ENCODE assay signal across 20 mouse cellular contexts in the genomic region with DNA sequence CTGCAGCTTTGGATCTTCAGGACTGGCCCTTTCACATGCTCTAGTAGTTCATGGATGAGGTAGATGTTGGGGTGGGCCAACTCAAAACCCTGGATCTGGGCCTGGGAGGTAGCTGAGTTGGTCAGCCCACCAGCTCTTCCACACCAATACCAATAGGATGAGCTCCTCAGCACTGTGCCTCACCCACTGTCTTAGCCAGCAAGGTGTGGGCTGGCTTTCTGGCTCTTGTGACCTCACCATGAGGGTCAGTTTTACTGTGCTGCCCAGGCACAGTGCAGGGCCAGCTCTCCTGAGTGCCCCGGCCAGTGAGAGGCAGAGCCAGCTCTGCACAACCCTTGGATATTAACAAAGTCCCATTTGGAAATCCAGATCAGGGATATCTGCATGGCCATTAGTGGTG. TPM values are rescaled to one million over a fixed set of nuclear protein-coding genes. Genes with fewer than 3 reads are reported as not detected.
"Had no signal": no experiment of that assay in that cellular context is flagged by ENCODE, and none has a peak within 500 bp of the region (broad histone marks: within the 10 kb centered on the region; RNA-seq: fewer than 3 reads in every experiment).

No protein-coding gene starts in this region.

- H3K4me2 ChIP-seq: lung, embryonic 14.5 days; midbrain, embryonic 11.5 days; midbrain, embryonic 13.5 days; midbrain, embryonic 15.5 days; neural tube, embryonic 12.5 days had no signal

- H3K4me1 ChIP-seq: midbrain, embryonic 13.5 days; midbrain, embryonic 15.5 days; neural tube, embryonic 12.5 days had no signal

- H3K36me3 ChIP-seq: midbrain, embryonic 13.5 days; midbrain, embryonic 15.5 days; neural tube, embryonic 12.5 days had no signal

- H3K9me3 ChIP-seq: midbrain, embryonic 13.5 days; midbrain, embryonic 15.5 days; neural tube, embryonic 12.5 days had no signal

- H3K9ac ChIP-seq: liver, embryonic 14.5 days; lung, embryonic 14.5 days; midbrain, embryonic 13.5 days; midbrain, embryonic 15.5 days; neural tube, embryonic 12.5 days had no signal

- H3K27ac ChIP-seq: liver, embryonic 14.5 days; macrophage; midbrain, embryonic 13.5 days; midbrain, embryonic 15.5 days; neural tube, embryonic 12.5 days had no signal

- DNase-seq: lung, adult 18-20 months; lung, embryonic 14.5 days; lung, postnatal 10 days; lung, postnatal 36 days; right cerebral cortex, postnatal 14 days; thymus, adult 2 months; thymus, postnatal 25 days; thymus, postnatal 4 days had no signal

- ATAC-seq: midbrain, embryonic 13.5 days; midbrain, embryonic 15.5 days had no signal

- H3K27me3 ChIP-seq: megakaryocyte, embryonic 14.5 days; midbrain, embryonic 13.5 days; midbrain, embryonic 15.5 days; neural tube, embryonic 12.5 days had no signal

- H3K4me3 ChIP-seq: megakaryocyte, embryonic 14.5 days; midbrain, embryonic 13.5 days; midbrain, embryonic 15.5 days; neural tube, embryonic 12.5 days had no signal

RNA-seq across cellular contexts. Expression of gene Rln3, which starts 13.0 kb away (rescaled TPM):
- total RNA-seq: megakaryocyte progenitor cell, adult 5-6 weeks; monocyte, adult 5-6 weeks; neutrophil, adult 5-6 weeks had no signal
- polyA plus RNA-seq: liver, embryonic 14.5 days; liver, embryonic 16.5 days; lung, embryonic 14.5 days; lung, embryonic 16.5 days; macrophage; midbrain, embryonic 11.5 days; midbrain, embryonic 13.5 days; neural tube, embryonic 12.5 days had no signal

RNA-seq across cellular contexts. Expression of gene Palm3, which starts 36.6 kb away (rescaled TPM):
- total RNA-seq: megakaryocyte progenitor cell, adult 5-6 weeks had no signal
